Mouse (Mus musculus) E14TG2a.4 (cell line): Measurements from ENCODE around the gene Epha8.

Experiments
- CTCF ChIP-seq: conservative IDR thresholded peaks from 2 replicates; pipeline ENCODE4 v1.5.1; 2014; ENCODE audit warnings: low read length
- NANOG ChIP-seq: IDR thresholded peaks from 2 replicates; pipeline ENCODE4 v1.6.1; 2014; ENCODE audit warnings: borderline replicate concordance, low read length, mixed read lengths

DNA sequence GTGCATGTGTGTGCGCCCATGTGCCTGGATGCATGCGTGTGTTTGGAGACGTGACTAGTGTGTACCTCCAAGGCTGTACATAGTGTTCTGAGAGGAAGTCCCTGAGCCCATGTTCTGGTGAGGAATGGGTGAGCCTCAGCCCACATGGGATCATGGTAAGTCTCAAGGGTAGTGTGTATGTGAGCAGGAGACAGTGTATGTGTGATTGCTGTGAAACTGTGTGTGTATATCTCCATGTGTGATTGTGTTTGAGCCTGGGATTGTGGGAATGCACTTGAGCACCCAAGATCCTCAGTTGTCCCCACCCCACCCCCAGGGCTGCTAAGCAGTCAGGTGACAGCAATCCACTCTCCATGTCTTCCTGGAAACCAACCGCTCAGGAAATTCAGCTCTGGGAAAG, 61.8 kb downstream of the Epha8 start:
- TF ChIP-seq CTCF (no peak), NANOG (no peak)
